Mouse (Mus musculus) forebrain, embryonic 13.5 days (tissue): Measurements from ENCODE around the gene Uggt1. TPM values are rescaled to one million over a fixed set of nuclear protein-coding genes. Genes with fewer than 3 reads are reported as not detected.

ENCODE experiments used
- ATAC-seq: fragments of 200-750 bp; cut with Nextera tagmentation; 2 replicates; pipeline ENCODE4 v1.8.0; 2017
- H3K27ac ChIP-seq: fragments of 300-500 bp; sonication (generic); 2 replicates; pipeline ENCODE4 v1.5.1; 2015; ENCODE audit warnings: inconsistent platforms, mild to moderate bottlenecking, moderate library complexity
- H3K27me3 ChIP-seq: fragments of 300-500 bp; sonication (generic); 2 replicates; pipeline ENCODE4 v1.6.1; 2015; ENCODE audit warnings: mild to moderate bottlenecking, inconsistent platforms
- H3K36me3 ChIP-seq: fragments of 300-500 bp; sonication (generic); 2 replicates; pipeline ENCODE4 v1.6.1; 2015; ENCODE audit warnings: mild to moderate bottlenecking, inconsistent platforms; ENCODE audit not compliant: poor library complexity, severe bottlenecking
- H3K4me1 ChIP-seq: fragments of 300-500 bp; sonication (generic); 2 replicates; pipeline ENCODE4 v1.6.1; 2015; ENCODE audit warnings: inconsistent platforms
- H3K4me2 ChIP-seq: fragments of 300-500 bp; sonication (generic); 2 replicates; pipeline ENCODE4 v1.6.1; 2015; ENCODE audit warnings: inconsistent platforms, mild to moderate bottlenecking, moderate library complexity
- H3K4me3 ChIP-seq: fragments of 300-500 bp; sonication (generic); 2 replicates; pipeline ENCODE4 v1.5.1; 2015; ENCODE audit warnings: mild to moderate bottlenecking, inconsistent platforms
- H3K9ac ChIP-seq: fragments of 300-500 bp; sonication (generic); 2 replicates; pipeline ENCODE4 v1.6.1; 2015; ENCODE audit warnings: mild to moderate bottlenecking, inconsistent platforms
- H3K9me3 ChIP-seq: fragments of 300-500 bp; sonication (generic); replicated peaks from 2 replicates; pipeline ENCODE4 v1.6.1; 2016; ENCODE audit warnings: inconsistent platforms
- WGBS: fragments of 180-500 bp; shearing (Covaris S2); methylation state at CpG from one replicate; pipeline ENCODE4 v1.1.7; 2015; 5-methylcytosine and 5-hydroxymethylcytosine counted together
- polyA plus RNA-seq: library from polyadenylated mRNA; unstranded; fragments of >200 nt; fragmentation: Nextera tagmentation; extraction: Ambion mirVana; gene quantifications from 2 replicates; pipeline ENCODE4 v1.2.1, GENCODE M21; 2015

Uggt1 gene
- polyA plus RNA-seq, 1 experiment from 2014 or later: 47.4 TPM

- no peaks in the 10 kb centered on the region for H3K9me3 ChIP-seq
- ATAC-seq: no peak
- H3K4me2 ChIP-seq: no peak overlapping the region
- peaks cover 54% of the 10 kb centered on the region for H3K36me3 ChIP-seq
- 87% methylated on average over 7 of the region's 7 CpGs for WGBS
- no peak overlapping the region for H3K4me3 ChIP-seq
- H3K27me3 ChIP-seq: no peaks in the 10 kb centered on the region
- H3K27ac ChIP-seq: no peak overlapping the region
- H3K9ac ChIP-seq: no peak overlapping the region
- H3K4me1 ChIP-seq: no peaks in the 10 kb centered on the region
These were observed 13.4 kb downstream of the Uggt1 start for GRCm38 (mm10) chr1:36230919-36231705.

GRCm38 (mm10) chr1:36228461-36228860, 16.1 kb downstream of the Uggt1 start:
- Histone ChIP-seq H3K4me3 (no peak overlapping the region), H3K36me3 (peaks cover 55% of the 10 kb centered on the region), H3K27ac (no peak overlapping the region), H3K27me3 (no peaks in the 10 kb centered on the region), H3K4me2 (no peak overlapping the region), H3K9ac (no peak overlapping the region), H3K4me1 (no peaks in the 10 kb centered on the region), H3K9me3 (no peaks in the 10 kb centered on the region)
- WGBS: 87% methylated on average over 9 of the region's 9 CpGs
- ATAC-seq: no peak

- Histone ChIP-seq H3K9me3 (no peaks in the 10 kb centered on the region), H3K4me1 (no peaks in the 10 kb centered on the region), H3K4me3 (no peak overlapping the region), H3K9ac (no peak overlapping the region), H3K36me3 (peaks cover 67% of the 10 kb centered on the region), H3K4me2 (no peak overlapping the region), H3K27ac (no peak overlapping the region), H3K27me3 (no peaks in the 10 kb centered on the region)
- 85% methylated on average over 3 of the region's 3 CpGs for WGBS
- ATAC-seq: no peak
These were observed 19.9 kb downstream of the Uggt1 start for GRCm38 (mm10) chr1:36224648-36225047.

- Histone ChIP-seq H3K27me3 (no peaks in the 10 kb centered on the region), H3K4me3 (no peak overlapping the region), H3K27ac (no peak overlapping the region), H3K36me3 (peaks cover 67% of the 10 kb centered on the region), H3K4me1 (no peaks in the 10 kb centered on the region), H3K9me3 (no peaks in the 10 kb centered on the region), H3K9ac (no peak overlapping the region), H3K4me2 (no peak overlapping the region)
- no peak for ATAC-seq
- WGBS: 89% methylated on average over 4 of the region's 4 CpGs
These were observed 30.2 kb downstream of the Uggt1 start for GRCm38 (mm10) chr1:36214324-36214723.

GRCm38 (mm10) chr1:36201739-36202138, 42.8 kb downstream of the Uggt1 start:
- 94% methylated on average over 12 of the region's 12 CpGs for WGBS
- no peaks in the 10 kb centered on the region for H3K27me3 ChIP-seq
- H3K4me2 ChIP-seq: no peak overlapping the region
- H3K9me3 ChIP-seq: no peaks in the 10 kb centered on the region
- no peak overlapping the region for H3K4me3 ChIP-seq
- no peak overlapping the region for H3K9ac ChIP-seq
- no peaks in the 10 kb centered on the region for H3K4me1 ChIP-seq
- no peak for ATAC-seq
- no peak overlapping the region for H3K27ac ChIP-seq
- peaks cover 60% of the 10 kb centered on the region for H3K36me3 ChIP-seq

GRCm38 (mm10) chr1:36194482-36194881, 50.0 kb downstream of the Uggt1 start:
- 100% methylated on average over 3 of the region's 3 CpGs for WGBS
- no peaks in the 10 kb centered on the region for H3K27me3 ChIP-seq
- no peak for ATAC-seq
- no peak overlapping the region for H3K4me2 ChIP-seq
- no peak overlapping the region for H3K27ac ChIP-seq
- no peaks in the 10 kb centered on the region for H3K9me3 ChIP-seq
- H3K4me3 ChIP-seq: no peak overlapping the region
- H3K4me1 ChIP-seq: no peaks in the 10 kb centered on the region
- peaks cover 96% of the 10 kb centered on the region for H3K36me3 ChIP-seq
- H3K9ac ChIP-seq: no peak overlapping the region

GRCm38 (mm10) chr1:36191966-36192365, 52.6 kb downstream of the Uggt1 start:
- no peaks in the 10 kb centered on the region for H3K9me3 ChIP-seq
- H3K4me2 ChIP-seq: no peak overlapping the region
- WGBS: 95% methylated on average over 11 of the region's 11 CpGs
- H3K27me3 ChIP-seq: no peaks in the 10 kb centered on the region
- H3K4me3 ChIP-seq: no peak overlapping the region
- H3K9ac ChIP-seq: no peak overlapping the region
- no peak overlapping the region for H3K27ac ChIP-seq
- H3K36me3 ChIP-seq: peaks cover 95% of the 10 kb centered on the region
- ATAC-seq: no peak
- no peaks in the 10 kb centered on the region for H3K4me1 ChIP-seq

- H3K36me3 ChIP-seq: peaks cover 84% of the 10 kb centered on the region
- ATAC-seq: no peak
- WGBS: 89% methylated on average over 5 of the region's 5 CpGs
- H3K4me3 ChIP-seq: no peak overlapping the region
- no peaks in the 10 kb centered on the region for H3K9me3 ChIP-seq
- H3K27ac ChIP-seq: no peak overlapping the region
- no peak overlapping the region for H3K9ac ChIP-seq
- H3K4me2 ChIP-seq: no peak overlapping the region
- no peaks in the 10 kb centered on the region for H3K4me1 ChIP-seq
- no peaks in the 10 kb centered on the region for H3K27me3 ChIP-seq
These were observed 64.5 kb downstream of the Uggt1 start for GRCm38 (mm10) chr1:36180038-36180437.

GRCm38 (mm10) chr1:36173461-36173860, 71.1 kb downstream of the Uggt1 start:
- peaks cover 90% of the 10 kb centered on the region for H3K36me3 ChIP-seq
- no peaks in the 10 kb centered on the region for H3K27me3 ChIP-seq
- H3K9me3 ChIP-seq: no peaks in the 10 kb centered on the region
- ATAC-seq: no peak
- H3K4me2 ChIP-seq: no peak overlapping the region
- H3K9ac ChIP-seq: no peak overlapping the region
- no peaks in the 10 kb centered on the region for H3K4me1 ChIP-seq
- H3K4me3 ChIP-seq: no peak overlapping the region
- H3K27ac ChIP-seq: no peak overlapping the region
- 91% methylated on average over 8 of the region's 8 CpGs for WGBS

GRCm38 (mm10) chr1:36172941-36173340, 71.6 kb downstream of the Uggt1 start:
- H3K4me1 ChIP-seq: no peaks in the 10 kb centered on the region
- WGBS: 93% methylated on average over 6 of the region's 6 CpGs
- H3K27me3 ChIP-seq: no peaks in the 10 kb centered on the region
- no peak overlapping the region for H3K4me3 ChIP-seq
- no peak overlapping the region for H3K4me2 ChIP-seq
- no peak overlapping the region for H3K9ac ChIP-seq
- no peaks in the 10 kb centered on the region for H3K9me3 ChIP-seq
- no peak for ATAC-seq
- peaks cover 86% of the 10 kb centered on the region for H3K36me3 ChIP-seq
- no peak overlapping the region for H3K27ac ChIP-seq

GRCm38 (mm10) chr1:36162687-36163086, 81.8 kb downstream of the Uggt1 start:
- Histone ChIP-seq H3K9ac (no peak overlapping the region), H3K4me2 (no peak overlapping the region), H3K4me1 (no peaks in the 10 kb centered on the region), H3K9me3 (no peaks in the 10 kb centered on the region), H3K27ac (no peak overlapping the region), H3K36me3 (peaks cover 89% of the 10 kb centered on the region), H3K27me3 (no peaks in the 10 kb centered on the region), H3K4me3 (no peak overlapping the region)
- WGBS: 86% methylated on average over 8 of the region's 8 CpGs
- no peak for ATAC-seq

- Histone ChIP-seq H3K27me3 (no peaks in the 10 kb centered on the region), H3K36me3 (peaks cover 97% of the 10 kb centered on the region), H3K4me2 (no peak overlapping the region), H3K4me3 (no peak overlapping the region), H3K4me1 (no peaks in the 10 kb centered on the region), H3K9ac (no peak overlapping the region), H3K27ac (no peak overlapping the region), H3K9me3 (no peaks in the 10 kb centered on the region)
- no peak for ATAC-seq
- 97% methylated on average over 9 of the region's 9 CpGs for WGBS
These were observed 83.3 kb downstream of the Uggt1 start for GRCm38 (mm10) chr1:36161208-36161607.

- Histone ChIP-seq H3K27ac (no peak overlapping the region), H3K27me3 (no peaks in the 10 kb centered on the region), H3K9me3 (no peaks in the 10 kb centered on the region), H3K4me1 (no peaks in the 10 kb centered on the region), H3K9ac (no peak overlapping the region), H3K4me3 (no peak overlapping the region), H3K4me2 (no peak overlapping the region), H3K36me3 (peaks cover 97% of the 10 kb centered on the region)
- 95% methylated on average over 8 of the region's 8 CpGs for WGBS
- no peak for ATAC-seq
These were observed 84.3 kb downstream of the Uggt1 start for GRCm38 (mm10) chr1:36160246-36160645.
